Comparison of ENCODE assay signal across 1 mouse cellular context in the genomic region with DNA sequence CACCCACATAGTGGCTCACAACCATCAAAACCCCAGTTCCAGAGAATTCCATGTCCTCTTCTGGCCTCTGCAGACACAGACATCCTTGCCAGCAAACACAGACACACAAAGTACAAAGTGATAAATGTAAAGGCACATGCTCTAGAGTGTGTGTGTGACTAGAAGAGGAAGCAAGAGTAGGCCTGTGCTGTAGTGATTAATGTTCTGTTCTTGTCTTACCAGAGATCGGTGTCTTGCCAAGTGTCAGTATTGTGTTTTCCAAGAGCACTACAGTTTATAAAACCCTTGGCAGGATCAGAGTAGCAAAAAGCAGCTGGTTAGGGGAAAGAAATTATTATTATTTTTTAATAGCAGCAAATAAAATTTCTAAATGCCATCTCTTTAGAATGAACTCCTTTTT.
TF ChIP-seq lines count a peak whose summit lies in the region.

No protein-coding gene starts in this region.

TF ChIP-seq in MEL, 35 proteins besides CTCF, POLR2A, EP300 and RAD21 (continued from another document):
- TF ChIP-seq CHD2 (IDR thresholded peaks at IDR 0.05; ENCODE audit: low read length) (no peak), KAT2A (conservative IDR thresholded peaks at IDR 0.05; ENCODE audit: low read depth, low read length) (no peak), GATA1 (IDR thresholded peaks at IDR 0.05; ENCODE audit: low read depth, low read length) (peak; percentile 74), MYC (IDR thresholded peaks at IDR 0.05; ENCODE audit: low read depth, low read length) (peak; percentile 92), ETS1 (IDR thresholded peaks at IDR 0.05; ENCODE audit: low read depth, low read length) (peak; percentile 69), POLR2AphosphoS5 (IDR thresholded peaks at IDR 0.05; ENCODE audit: borderline replicate concordance, low read depth, low read length) (no peak), MEF2A (IDR thresholded peaks at IDR 0.05; ENCODE audit: extremely low read depth, insufficient replicate concordance, low read depth, low read length, poor library complexity, severe bottlenecking) (no peak), BHLHE40 (IDR thresholded peaks at IDR 0.05; ENCODE audit: borderline replicate concordance, low read depth, low read length) (peak; percentile 86), E2F4 (IDR thresholded peaks at IDR 0.05; ENCODE audit: borderline replicate concordance, low read depth, low read length) (no peak), TCF12 (IDR thresholded peaks at IDR 0.05; ENCODE audit: low read depth, low read length) (peak; percentile 90), TBP (IDR thresholded peaks at IDR 0.05; ENCODE audit: low read depth, low read length) (0 out of 2 replicates have a peak, but pooled peaks have one; percentile 31), HCFC1 (IDR thresholded peaks at IDR 0.05; ENCODE audit: low read depth, low read length) (no peak), MAX (IDR thresholded peaks at IDR 0.05; ENCODE audit: low read length) (peak; percentile 86)
